Mouse (Mus musculus): ENCODE measurements around the gene Bcar1. TPM values are rescaled to one million over a fixed set of nuclear protein-coding genes. Genes with fewer than 3 reads are reported as not detected.
A peak's percentile ranks its signal among the peaks of the same experiment; 100 is the strongest.

Bcar1 gene
- total RNA-seq, 1 experiment = 72.6 TPM

GRCm38 (mm10) chr8:111747866-111748649 is 4.4 kb upstream of the Bcar1 start:
- peaks cover 12 to 30% of the 10 kb centered on the region in 2 experiments for H3K4me1 ChIP-seq (ENCODE audit: control insufficient read depth in 2 of 2, insufficient read depth in 2 of 2, low read length in 2 of 2, poor library complexity in 1 of 2)

GRCm38 (mm10) chr8:111746582-111747465 is 3.2 kb upstream of the Bcar1 start:
- H3K27ac ChIP-seq (ENCODE audit: insufficient read depth, low read depth, low read length, poor library complexity, severe bottlenecking) = peak overlapping the region; percentile 15; the same call in 1 of the 2 replicates
- peak overlapping the region; percentile 6; the same call in 1 of the 2 replicates for H3K9ac ChIP-seq (ENCODE audit: insufficient read depth, low read depth, low read length, poor library complexity, severe bottlenecking)
- peaks cover 12 to 35% of the 10 kb centered on the region in 2 experiments for H3K4me1 ChIP-seq (ENCODE audit: control insufficient read depth in 2 of 2, insufficient read depth in 2 of 2, low read length in 2 of 2, poor library complexity in 1 of 2)

More at GRCm38 (mm10) chr8:111747866-111748649, 4.4 kb upstream of the Bcar1 start:
- H3K36me3 ChIP-seq (ENCODE audit: control insufficient read depth, insufficient read depth, low read length, poor library complexity, severe bottlenecking) = no peaks in the 10 kb centered on the region
- in situ Hi-C loops (cut with MboI; ENCODE audit: low sequenced_read_pairs in 2 of 2, unreplicated experiment in 2 of 2) = no loop called here
- no peak overlapping the region for H3K4me3 ChIP-seq (ENCODE audit: insufficient read depth in 1 of 2, low read depth in 1 of 2, low read length in 2 of 2, poor library complexity in 1 of 2, severe bottlenecking in 1 of 2)
- no peak for DNase-seq (ENCODE audit: low read depth, low spot score)
- H3K9me3 ChIP-seq (ENCODE audit: control insufficient read depth, insufficient read depth, low read depth, low read length) = no peaks in the 10 kb centered on the region
- H3K9ac ChIP-seq (ENCODE audit: insufficient read depth, low read depth, low read length, poor library complexity, severe bottlenecking) = 0 out of 2 replicates have a peak overlapping the region, but pooled peaks have one; percentile 13
- TF ChIP-seq MAFK (IDR thresholded peaks at IDR 0.05; ENCODE audit: insufficient read depth, low read depth, low read length) (no peak), CHD2 (IDR thresholded peaks at IDR 0.05; ENCODE audit: low read depth, low read length) (no peak), ZC3H11A (IDR thresholded peaks at IDR 0.05; ENCODE audit: borderline replicate concordance, low read depth, low read length) (no peak), ZNF384 (IDR thresholded peaks at IDR 0.05; ENCODE audit: low read depth, low read length) (no peak), HCFC1 (IDR thresholded peaks at IDR 0.05; ENCODE audit: borderline replicate concordance, insufficient read depth, low read length) (no peak)
- H3K27ac ChIP-seq (ENCODE audit: insufficient read depth, low read depth, low read length, poor library complexity, severe bottlenecking) = peak overlapping the region; percentile 87; the same call in 1 of the 2 replicates

GRCm38 (mm10) chr8:111745591-111746418 is 2.2 kb upstream of the Bcar1 start:
- in situ Hi-C loops (cut with MboI; ENCODE audit: low sequenced_read_pairs in 2 of 2, unreplicated experiment in 2 of 2) = no loop called here
- no peak for DNase-seq (ENCODE audit: low read depth, low spot score)
- Histone ChIP-seq H3K36me3 (ENCODE audit: control insufficient read depth, insufficient read depth, low read length, poor library complexity, severe bottlenecking) (peaks cover 3% of the 10 kb centered on the region; the same call in 1 of the 2 replicates), H3K27ac (ENCODE audit: insufficient read depth, low read depth, low read length, poor library complexity, severe bottlenecking) (peak overlapping the region; percentile 77), H3K4me3 (ENCODE audit: insufficient read depth in 1 of 2, low read depth in 1 of 2, low read length in 2 of 2, poor library complexity in 1 of 2, severe bottlenecking in 1 of 2) (peak overlapping the region; percentile 49 to 59), H3K9ac (ENCODE audit: insufficient read depth, low read depth, low read length, poor library complexity, severe bottlenecking) (peak overlapping the region; percentile 69; the same call in 1 of the 2 replicates), H3K4me1 (ENCODE audit: control insufficient read depth in 2 of 2, insufficient read depth in 2 of 2, low read length in 2 of 2, poor library complexity in 1 of 2) (peaks cover 12 to 39% of the 10 kb centered on the region in 2 experiments), H3K9me3 (ENCODE audit: control insufficient read depth, insufficient read depth, low read depth, low read length) (no peaks in the 10 kb centered on the region)
- TF ChIP-seq MAFK (IDR thresholded peaks at IDR 0.05; ENCODE audit: insufficient read depth, low read depth, low read length) (no peak), HCFC1 (IDR thresholded peaks at IDR 0.05; ENCODE audit: borderline replicate concordance, insufficient read depth, low read length) (no peak), ZC3H11A (IDR thresholded peaks at IDR 0.05; ENCODE audit: borderline replicate concordance, low read depth, low read length) (no peak), CHD2 (IDR thresholded peaks at IDR 0.05; ENCODE audit: low read depth, low read length) (no peak), ZNF384 (IDR thresholded peaks at IDR 0.05; ENCODE audit: low read depth, low read length) (no peak)

More at GRCm38 (mm10) chr8:111746582-111747465, 3.2 kb upstream of the Bcar1 start:
- Histone ChIP-seq H3K36me3 (ENCODE audit: control insufficient read depth, insufficient read depth, low read length, poor library complexity, severe bottlenecking) (no peaks in the 10 kb centered on the region), H3K9me3 (ENCODE audit: control insufficient read depth, insufficient read depth, low read depth, low read length) (no peaks in the 10 kb centered on the region), H3K4me3 (ENCODE audit: insufficient read depth in 1 of 2, low read depth in 1 of 2, low read length in 2 of 2, poor library complexity in 1 of 2, severe bottlenecking in 1 of 2) (peak overlapping the region in 1 of 2 experiments; percentile 49; a peak in 1 of 4 replicates)
- DNase-seq (ENCODE audit: low read depth, low spot score) = no peak
- in situ Hi-C loops (cut with MboI; ENCODE audit: low sequenced_read_pairs in 2 of 2, unreplicated experiment in 2 of 2) = no loop called here
- TF ChIP-seq ZC3H11A (IDR thresholded peaks at IDR 0.05; ENCODE audit: borderline replicate concordance, low read depth, low read length) (no peak), HCFC1 (IDR thresholded peaks at IDR 0.05; ENCODE audit: borderline replicate concordance, insufficient read depth, low read length) (no peak), ZNF384 (IDR thresholded peaks at IDR 0.05; ENCODE audit: low read depth, low read length) (no peak), MAFK (IDR thresholded peaks at IDR 0.05; ENCODE audit: insufficient read depth, low read depth, low read length) (no peak)

Data from ES-E14 (cell line).